Mouse (Mus musculus) embryonic facial prominence, embryonic 15.5 days (tissue): Measurements from ENCODE around the gene Sorl1. TPM values are rescaled to one million over a fixed set of nuclear protein-coding genes. Genes with fewer than 3 reads are reported as not detected.

Experiments
- polyA plus RNA-seq: library from polyadenylated mRNA; unstranded; fragments of >200 nt; fragmentation: Nextera tagmentation; extraction: Ambion mirVana; gene quantifications from 2 replicates; pipeline ENCODE4 v1.2.1, GENCODE M21; 2015

Gene Sorl1
- polyA plus RNA-seq, 1 experiment from 2014 or later = 8.5 TPM

Other genes with a start within 250 kb of the Sorl1 start
- 41.4 and 44.7 TPM in 2 replicates for gene Sc5d, start 140.0 kb upstream of the Sorl1 start, polyA plus RNA-seq